Mouse (Mus musculus) lung, postnatal 0 days (tissue): ENCODE data around the gene Cxcr6.

ENCODE experiments used
- CTCF ChIP-seq: IDR thresholded peaks from 2 replicates; pipeline ENCODE4 v1.5.1; 2016; ENCODE audit warnings: antibody characterized with exemption, mild to moderate bottlenecking
- EP300 ChIP-seq: IDR thresholded peaks from 2 replicates; pipeline ENCODE4 v1.6.1; 2016; ENCODE audit warnings: antibody characterized with exemption, mild to moderate bottlenecking, control low read depth

DNA sequence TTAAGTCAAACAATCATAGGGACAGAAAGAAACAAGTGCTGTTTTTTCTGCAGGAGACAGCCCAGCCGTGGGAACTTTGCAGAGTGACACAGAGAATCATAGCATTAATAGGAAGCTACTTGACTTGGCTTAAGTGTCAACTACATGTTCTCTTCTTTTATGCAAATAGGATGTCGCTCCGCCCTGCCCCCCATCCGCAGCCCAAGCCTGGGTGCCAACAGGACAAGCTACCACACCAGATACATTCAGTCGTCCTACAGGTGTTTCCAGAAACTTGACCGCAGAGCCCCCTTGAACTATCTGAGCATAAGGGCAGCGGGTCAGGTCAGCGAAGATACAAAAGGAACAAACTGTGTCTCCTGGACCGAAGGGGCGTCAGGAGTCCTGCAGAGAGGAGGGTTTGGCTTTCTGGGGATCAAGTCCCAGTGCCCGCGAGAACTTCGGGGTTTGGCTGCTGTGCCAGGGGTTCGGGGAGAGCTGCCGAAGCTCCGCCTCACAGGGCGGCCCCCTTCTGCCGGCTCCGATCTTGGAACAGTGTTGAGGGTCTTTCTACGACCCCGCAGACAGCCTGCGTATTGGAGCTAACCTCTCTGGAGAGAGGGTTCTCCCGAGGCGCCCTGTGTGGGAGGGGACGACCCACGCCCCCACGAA, 44.9 kb downstream of the Cxcr6 start:
- peak; percentile 46 for TF ChIP-seq EP300
- no peak for TF ChIP-seq CTCF
